Mouse (Mus musculus) urinary bladder, adult 2 months (tissue): ENCODE data around the gene Chst10. TPM values are rescaled to one million over a fixed set of nuclear protein-coding genes. Genes with fewer than 3 reads are reported as not detected.
A peak's percentile ranks its signal among the peaks of the same experiment; 100 is the strongest.

Source experiments
- DNase-seq: peaks from one replicate; pipeline ENCODE4 v3.0.0; 2022; ENCODE audit warnings: low spot score
- polyA plus RNA-seq: library from polyadenylated mRNA; depleted of rRNA; stranded (reverse); fragments of >200 nt; gene quantifications from 2 replicates; pipeline ENCODE4 v1.2.3, GENCODE M21; 2012

The Chst10 gene
- polyA plus RNA-seq, 1 experiment, result 3.8 TPM

- DNase-seq, result no peak
Observed at GRCm38 (mm10) chr1:38869398-38870195, 28.4 kb downstream of the Chst10 start.

DNA sequence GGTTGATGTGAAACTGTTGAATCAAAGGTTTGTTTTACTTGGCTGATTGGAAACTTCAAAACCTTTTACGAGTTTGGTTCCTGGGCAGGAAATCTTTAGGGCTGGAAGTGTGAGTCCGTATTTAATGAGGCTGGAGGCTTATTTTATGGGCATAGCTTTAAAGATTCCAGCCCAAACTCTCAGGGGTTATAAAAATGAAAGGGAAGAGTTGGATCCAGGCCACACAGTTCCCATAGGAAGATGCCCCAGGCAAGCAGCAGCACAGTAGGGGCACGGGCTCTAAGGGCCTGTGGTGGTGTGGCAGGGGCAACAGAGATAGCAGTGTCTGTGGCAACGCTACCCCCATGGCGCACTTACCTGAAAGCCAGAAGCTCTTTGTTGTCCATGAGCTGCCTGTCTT is 31.7 kb downstream of the Chst10 start:
- no peak for DNase-seq

- peak; percentile 36 for DNase-seq
Observed at GRCm38 (mm10) chr1:38864341-38864740, 33.6 kb downstream of the Chst10 start.

DNA sequence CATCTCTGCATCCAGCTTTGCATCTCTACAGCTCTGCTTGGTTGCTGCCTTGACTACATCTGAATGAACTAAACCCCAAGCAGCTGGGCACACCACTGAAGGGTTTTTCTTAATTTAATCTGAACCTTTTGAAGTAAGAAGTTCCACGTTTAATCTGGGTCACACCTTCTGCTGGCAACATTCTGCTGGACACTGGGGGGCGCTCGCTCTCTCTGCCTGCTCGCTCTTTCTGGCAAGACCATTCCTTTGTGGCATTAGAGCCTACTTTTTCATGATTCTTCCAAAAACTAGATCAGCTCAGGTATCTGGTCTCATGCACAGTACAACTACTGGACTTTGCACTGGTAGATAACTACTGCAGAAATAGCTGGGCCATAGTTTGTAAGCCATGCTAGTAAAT is 35.7 kb downstream of the Chst10 start:
- no peak for DNase-seq

- no peak for DNase-seq
Observed at GRCm38 (mm10) chr1:38860867-38861524, 37.0 kb downstream of the Chst10 start.

- DNase-seq, result no peak
Observed at GRCm38 (mm10) chr1:38860207-38860606, 37.8 kb downstream of the Chst10 start.

DNA sequence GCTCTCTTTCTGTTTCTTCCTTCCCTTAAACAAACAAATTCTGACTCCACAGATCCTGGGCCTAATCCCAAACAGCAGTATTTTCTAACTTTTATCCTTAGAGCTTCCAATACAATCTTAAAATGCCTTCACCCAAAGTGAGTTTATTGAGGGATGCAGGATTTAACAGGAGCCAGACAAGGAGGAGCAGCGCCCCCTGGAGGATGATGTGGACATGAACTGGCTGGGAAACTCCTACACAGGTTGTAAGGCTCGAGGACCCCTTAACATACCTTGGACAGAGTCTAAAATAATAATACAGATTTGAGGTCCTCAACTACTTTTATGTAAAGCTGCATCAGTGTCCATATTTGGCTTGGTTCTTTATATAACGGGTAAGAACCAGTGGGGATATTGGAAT is 41.8 kb downstream of the Chst10 start:
- no peak for DNase-seq

- no peak for DNase-seq
Observed at GRCm38 (mm10) chr1:38852250-38852649, 45.7 kb downstream of the Chst10 start.

DNA sequence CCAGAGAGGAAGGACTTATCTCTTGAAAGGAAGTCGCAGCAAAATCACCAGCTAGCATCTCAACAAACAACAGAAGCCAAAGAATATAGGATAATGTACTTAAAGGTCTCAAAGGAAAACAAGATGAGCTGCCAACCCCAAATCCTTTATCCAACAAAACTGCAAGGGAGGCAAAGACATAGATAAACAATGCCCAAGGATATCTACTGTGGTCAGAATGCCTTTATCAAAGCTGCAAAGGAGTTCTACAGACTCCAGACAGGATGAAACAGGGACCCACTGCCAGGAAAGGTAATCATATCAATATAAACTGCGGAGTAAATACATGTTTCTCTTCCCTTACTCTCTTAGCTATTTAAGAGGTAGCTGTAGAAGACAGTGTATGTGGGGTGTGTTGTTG is 47.3 kb downstream of the Chst10 start:
- no peak for DNase-seq

- no peak for DNase-seq
Observed at GRCm38 (mm10) chr1:38848451-38849289, 49.3 kb downstream of the Chst10 start.

- no peak for DNase-seq
Observed at GRCm38 (mm10) chr1:38847975-38848374, 50.0 kb downstream of the Chst10 start.

- DNase-seq, result no peak
Observed at GRCm38 (mm10) chr1:38843275-38843674, 54.7 kb downstream of the Chst10 start.

- no peak for DNase-seq
Observed at GRCm38 (mm10) chr1:38842861-38843260, 55.1 kb downstream of the Chst10 start.

GRCm38 (mm10) chr1:38839944-38840343 is 58.0 kb downstream of the Chst10 start:
- DNase-seq, result no peak

DNA sequence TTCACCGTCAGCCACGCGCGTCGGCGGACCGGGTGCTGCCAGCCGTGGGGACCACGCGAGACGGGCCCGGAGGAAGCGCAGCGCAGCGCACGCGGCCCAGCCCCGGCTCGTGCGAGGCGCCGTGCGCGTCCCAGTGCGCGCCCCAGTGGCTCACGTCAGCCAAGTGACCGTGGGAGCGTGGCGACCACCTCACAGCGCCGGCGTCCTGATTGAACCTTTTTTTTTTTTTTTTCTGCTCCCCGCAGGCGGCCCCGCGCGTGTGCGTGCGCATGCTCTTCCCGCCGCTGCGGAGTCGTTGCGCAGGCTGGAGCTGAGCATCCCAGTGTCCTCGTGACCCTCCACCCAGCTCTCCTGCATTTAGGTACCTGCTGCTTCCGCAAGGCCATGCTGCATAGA is 61.5 kb downstream of the Chst10 start, which contains the start of gene Lonrf2:
Lonrf2 (minus strand) TSS at position 235 of the 396 bp plus-strand sequence.
- DNase-seq, result no peak

DNA sequence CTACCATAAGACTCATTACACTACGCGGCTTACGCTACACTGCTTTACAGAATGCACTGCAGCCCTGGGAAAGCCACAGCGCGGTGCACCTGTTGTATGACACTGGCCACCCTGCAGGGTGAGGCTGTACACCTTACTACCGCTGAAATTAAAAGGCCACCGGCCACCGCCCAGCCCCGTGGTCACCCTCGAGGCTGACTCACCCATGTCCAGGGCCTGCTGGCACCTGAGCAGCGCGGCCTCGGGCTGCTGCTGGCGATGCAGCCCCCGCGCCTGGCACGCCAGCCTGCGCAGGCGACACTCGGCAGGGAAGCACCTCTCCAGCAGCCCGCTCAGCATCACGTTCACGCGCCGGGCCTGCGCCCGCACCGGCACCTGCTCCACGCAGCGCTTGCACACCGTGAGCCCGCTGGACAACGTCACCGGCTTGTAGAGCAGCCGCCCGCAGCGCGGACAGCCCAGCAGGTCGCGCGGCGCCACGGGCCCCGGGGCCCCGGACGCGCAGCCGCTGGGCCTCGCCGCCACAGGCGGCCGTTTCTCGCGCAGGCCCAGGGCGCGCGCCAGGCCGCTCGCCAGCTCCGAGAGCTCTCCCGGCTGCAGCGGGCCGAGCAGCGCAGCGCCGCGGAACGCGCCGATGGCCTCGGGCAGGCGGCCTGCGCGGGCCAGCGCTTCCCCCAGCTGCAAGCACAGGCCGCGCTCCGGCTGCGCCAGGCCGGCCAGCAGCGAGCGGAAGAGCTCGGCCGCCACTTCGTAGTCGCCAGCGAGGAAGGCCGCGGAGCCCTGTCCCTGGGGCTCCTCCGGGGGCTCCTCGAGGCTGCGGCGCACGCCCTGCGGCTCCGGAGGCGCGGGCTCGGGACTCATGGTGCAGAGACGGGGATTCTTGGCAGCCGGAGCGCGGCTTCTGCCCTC is 62.1 kb downstream of the Chst10 start:
- peak; percentile 33 for DNase-seq

GRCm38 (mm10) chr1:38834899-38835298 is 63.1 kb downstream of the Chst10 start:
- no peak for DNase-seq

- no peak for DNase-seq
Observed at GRCm38 (mm10) chr1:38824926-38825325, 73.0 kb downstream of the Chst10 start.

DNA sequence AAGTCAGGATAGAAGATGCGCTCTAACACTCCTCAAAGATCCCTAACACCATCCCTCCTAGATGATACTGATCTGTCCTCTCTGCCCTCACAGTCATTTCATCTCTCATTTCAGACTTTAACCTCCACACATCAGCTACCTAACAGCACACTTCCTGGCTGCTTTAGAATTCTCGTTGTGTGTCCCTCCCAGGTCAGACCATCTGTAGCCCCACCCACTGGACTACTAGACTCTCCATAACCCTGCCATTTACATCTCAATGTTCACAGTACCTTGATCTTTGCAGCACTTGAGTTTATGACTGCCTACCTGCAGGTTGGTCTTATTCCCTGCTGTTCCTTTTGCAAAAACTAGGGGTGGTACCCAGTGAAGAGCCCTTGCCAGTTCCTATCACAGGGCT is 74.1 kb downstream of the Chst10 start:
- no peak for DNase-seq

DNA sequence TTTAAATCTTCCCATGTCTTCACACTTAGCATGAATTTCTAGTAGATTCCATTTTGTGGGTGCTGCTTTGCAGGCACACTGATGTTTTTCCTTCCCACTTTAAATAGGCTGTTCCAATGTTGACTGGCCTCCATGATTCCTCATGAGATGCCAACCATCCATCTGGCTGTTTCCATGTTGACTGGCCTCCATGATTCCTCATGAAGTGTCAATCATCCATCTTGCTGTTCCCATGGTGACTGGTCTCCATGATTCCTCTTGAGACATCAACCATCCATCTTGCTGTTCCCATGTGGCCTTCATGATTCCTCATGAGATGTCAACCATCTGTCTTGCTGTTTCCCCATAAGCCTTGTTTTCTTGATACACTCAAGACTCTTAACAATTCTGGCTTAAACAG is 78.3 kb downstream of the Chst10 start:
- no peak for DNase-seq

- DNase-seq, result no peak
Observed at GRCm38 (mm10) chr1:38817671-38818070, 80.3 kb downstream of the Chst10 start.
